Mouse (Mus musculus) lung, embryonic 14.5 days (tissue): Measurements from ENCODE around the gene Spdye4b. TPM values are rescaled to one million over a fixed set of nuclear protein-coding genes. Genes with fewer than 3 reads are reported as not detected.
A peak's percentile ranks its signal among the peaks of the same experiment; 100 is the strongest.

Source experiments
- ATAC-seq: fragments of 200-750 bp; cut with Nextera tagmentation; 2 replicates; pipeline ENCODE4 v1.8.0; 2017; ENCODE audit warnings: mild to moderate bottlenecking, moderate TSS enrichment, moderate library complexity; ENCODE audit not compliant: insufficient read depth
- DNase-seq: peaks from one replicate; pipeline ENCODE4 v3.0.0-alpha.2; 2015
- H3K27ac ChIP-seq: fragments of 300-500 bp; sonication (generic); 2 replicates; pipeline ENCODE4 v1.5.1; 2014; ENCODE audit warnings: low read depth, mild to moderate bottlenecking, moderate library complexity
- H3K27me3 ChIP-seq: fragments of 300-500 bp; sonication (generic); 2 replicates; pipeline ENCODE4 v1.6.1; 2014; ENCODE audit warnings: low read length, control low read depth; ENCODE audit not compliant: insufficient read depth
- H3K36me3 ChIP-seq: fragments of 300-500 bp; sonication (generic); 2 replicates; pipeline ENCODE4 v1.6.1; 2014; ENCODE audit warnings: control low read depth; ENCODE audit not compliant: insufficient read depth
- H3K4me1 ChIP-seq: fragments of 300-500 bp; sonication (generic); 2 replicates; pipeline ENCODE4 v1.6.1; 2014; ENCODE audit warnings: antibody characterized with exemption, control low read depth; ENCODE audit not compliant: insufficient read depth
- H3K4me2 ChIP-seq: fragments of 300-500 bp; sonication (generic); 2 replicates; pipeline ENCODE4 v1.6.1; 2014; ENCODE audit warnings: mild to moderate bottlenecking
- H3K4me3 ChIP-seq: fragments of 300-500 bp; sonication (generic); 2 replicates; pipeline ENCODE4 v1.5.1; 2014; ENCODE audit warnings: low read depth, low read length
- H3K9ac ChIP-seq: fragments of 300-500 bp; sonication (generic); 2 replicates; pipeline ENCODE4 v1.6.1; 2014
- H3K9me3 ChIP-seq: fragments of 300-500 bp; sonication (generic); 2 replicates; pipeline ENCODE4 v1.6.1; 2016; ENCODE audit warnings: low read depth, low read length, control low read depth
- CTCF ChIP-seq: IDR thresholded peaks from 2 replicates; pipeline ENCODE4 v1.5.1; 2016; ENCODE audit warnings: antibody characterized with exemption, low read depth
- WGBS: fragments of 180-500 bp; shearing (Covaris S2); extraction: QIAGEN DNeasy Blood & Tissue Kit; methylation state at CpG from one replicate; pipeline ENCODE4 v1.1.7; 2014; 5-methylcytosine and 5-hydroxymethylcytosine counted together
- polyA plus RNA-seq: library from polyadenylated mRNA; unstranded; fragments of >200 nt; fragmentation: Nextera tagmentation; extraction: Ambion mirVana; gene quantifications from 2 replicates; pipeline ENCODE4 v1.2.1, GENCODE M21; 2014

Gene Spdye4b
- polyA plus RNA-seq, 1 experiment from 2014 or later, result not detected

GRCm38 (mm10) chr5:143148661-143149060 lies 32.2 kb upstream of the Spdye4b start:
- Histone ChIP-seq H3K27ac (no peak overlapping the region), H3K9ac (no peak overlapping the region), H3K27me3 (no peaks in the 10 kb centered on the region), H3K4me2 (no peak overlapping the region), H3K4me1 (no peaks in the 10 kb centered on the region), H3K36me3 (no peaks in the 10 kb centered on the region), H3K4me3 (no peak overlapping the region), H3K9me3 (0 out of 2 replicates have a peak, but pooled peaks cover 4% of the 10 kb centered on the region)
- no peak for ATAC-seq
- no peak for TF ChIP-seq CTCF
- no peak for DNase-seq
- WGBS, result 84% methylated on average over 5 of the region's 5 CpGs

- H3K9ac ChIP-seq, result no peak overlapping the region
- no peak overlapping the region for H3K4me2 ChIP-seq
- 0 out of 2 replicates have a peak, but pooled peaks cover 4% of the 10 kb centered on the region for H3K9me3 ChIP-seq
- WGBS, result 89% methylated on average over 2 of the region's 2 CpGs
- H3K27me3 ChIP-seq, result no peaks in the 10 kb centered on the region
- DNase-seq (no peak), ATAC-seq (no peak)
- no peak overlapping the region for H3K4me3 ChIP-seq
- H3K36me3 ChIP-seq, result no peaks in the 10 kb centered on the region
- no peak for TF ChIP-seq CTCF
- no peaks in the 10 kb centered on the region for H3K4me1 ChIP-seq
- no peak overlapping the region for H3K27ac ChIP-seq
Observed at GRCm38 (mm10) chr5:143149536-143149935, 31.3 kb upstream of the Spdye4b start.

GRCm38 (mm10) chr5:143150044-143150443 lies 30.8 kb upstream of the Spdye4b start:
- Histone ChIP-seq H3K9me3 (0 out of 2 replicates have a peak, but pooled peaks cover 4% of the 10 kb centered on the region), H3K4me3 (no peak overlapping the region), H3K27ac (no peak overlapping the region), H3K4me1 (no peaks in the 10 kb centered on the region), H3K36me3 (no peaks in the 10 kb centered on the region), H3K27me3 (peaks cover under 1% of the 10 kb centered on the region; the same call in 1 of the 2 replicates), H3K9ac (no peak overlapping the region), H3K4me2 (no peak overlapping the region)
- TF ChIP-seq CTCF, result no peak
- ATAC-seq, result no peak
- DNase-seq, result no peak
- 87% methylated on average over 2 of the region's 2 CpGs for WGBS

- Histone ChIP-seq H3K4me1 (no peaks in the 10 kb centered on the region), H3K9ac (no peak overlapping the region), H3K4me3 (no peak overlapping the region), H3K27ac (no peak overlapping the region), H3K36me3 (no peaks in the 10 kb centered on the region), H3K9me3 (0 out of 2 replicates have a peak, but pooled peaks cover 4% of the 10 kb centered on the region), H3K4me2 (no peak overlapping the region), H3K27me3 (peaks cover 34% of the 10 kb centered on the region)
- TF ChIP-seq CTCF, result no peak
- ATAC-seq, result no peak
- DNase-seq, result no peak
- 76% methylated on average over 10 of the region's 10 CpGs for WGBS
Observed at GRCm38 (mm10) chr5:143153756-143154155, 27.1 kb upstream of the Spdye4b start.

- no peaks in the 10 kb centered on the region for H3K4me1 ChIP-seq
- H3K4me2 ChIP-seq, result no peak overlapping the region
- ATAC-seq, result no peak
- no peak for DNase-seq
- 85% methylated on average over 3 of the region's 3 CpGs for WGBS
- H3K4me3 ChIP-seq, result no peak overlapping the region
- no peak for TF ChIP-seq CTCF
- no peaks in the 10 kb centered on the region for H3K36me3 ChIP-seq
- no peak overlapping the region for H3K27ac ChIP-seq
- no peaks in the 10 kb centered on the region for H3K9me3 ChIP-seq
- peaks cover 40% of the 10 kb centered on the region for H3K27me3 ChIP-seq
- no peak overlapping the region for H3K9ac ChIP-seq
Observed at GRCm38 (mm10) chr5:143155534-143155933, 25.3 kb upstream of the Spdye4b start.

- Histone ChIP-seq H3K27me3 (no peaks in the 10 kb centered on the region), H3K4me1 (no peaks in the 10 kb centered on the region), H3K9me3 (no peaks in the 10 kb centered on the region), H3K9ac (no peak overlapping the region), H3K4me3 (no peak overlapping the region), H3K27ac (no peak overlapping the region), H3K36me3 (no peaks in the 10 kb centered on the region), H3K4me2 (peak overlapping the region; percentile 34; the same call in 1 of the 2 replicates)
- peak; percentile 41; the same call in 1 of the 2 replicates for ATAC-seq
- 15% methylated on average over 18 of the region's 18 CpGs for WGBS
- DNase-seq, result peak; percentile 51
- TF ChIP-seq CTCF, result no peak
Observed at GRCm38 (mm10) chr5:143165508-143166070, 15.2 kb upstream of the Spdye4b start.

- no peak for ATAC-seq
- WGBS, result 94% methylated on average over 4 of the region's 4 CpGs
Observed at GRCm38 (mm10) chr5:143175970-143176369, 4.8 kb upstream of the Spdye4b start.

More at GRCm38 (mm10) chr5:143175970-143176369, 4.8 kb upstream of the Spdye4b start:
- Histone ChIP-seq H3K27ac (no peak overlapping the region), H3K4me2 (no peak overlapping the region), H3K9ac (no peak overlapping the region), H3K36me3 (peaks cover 59% of the 10 kb centered on the region), H3K4me1 (peaks cover 7% of the 10 kb centered on the region), H3K27me3 (no peaks in the 10 kb centered on the region), H3K9me3 (peaks cover 3% of the 10 kb centered on the region; the same call in 1 of the 2 replicates), H3K4me3 (no peak overlapping the region)
- DNase-seq, result no peak
- TF ChIP-seq CTCF, result no peak
